Mouse (Mus musculus) stomach, postnatal 0 days (tissue): Measurements from ENCODE around the gene Nhsl1.

ENCODE experiments used
- CTCF ChIP-seq: IDR thresholded peaks from 2 replicates; pipeline ENCODE4 v1.5.1; 2016; ENCODE audit warnings: antibody characterized with exemption, low read depth, mild to moderate bottlenecking, moderate library complexity
- EP300 ChIP-seq: optimal IDR thresholded peaks from 2 replicates; pipeline ENCODE3; 2016; ENCODE audit warnings: antibody characterized with exemption

- TF ChIP-seq CTCF (no peak), EP300 (no peak)
These were observed 22.1 kb downstream of the Nhsl1 start for GRCm38 (mm10) chr10:18340930-18341329.
